Mouse (Mus musculus) heart, postnatal 14 days (tissue): ENCODE results near the gene Fam133b. TPM values are rescaled to one million over a fixed set of nuclear protein-coding genes. Genes with fewer than 3 reads are reported as not detected.
"Not testable (repeated sequence)": the region's sequence is repeated elsewhere in the genome, so short reads cannot be mapped to it uniquely, and the experiment has no call there.

Experiments
- DNase-seq, 2 experiments: peaks; one replicate each; pipeline ENCODE4 v3.0.0; 2021 to 2022
- intact Hi-C: fragments of 180-260 bp; cut with DNase I; formaldehyde crosslinking; loops from one replicate; pipeline ENCODE4 v1.15.1; 2025
- total RNA-seq, 2 experiments: library from RNA; stranded (reverse); gene quantifications; 2 replicates each; pipeline ENCODE4 v1.2.3; 2021

Fam133b gene
- total RNA-seq, 2 experiments from 2014 or later, result 16.0 to 19.4 TPM

DNA sequence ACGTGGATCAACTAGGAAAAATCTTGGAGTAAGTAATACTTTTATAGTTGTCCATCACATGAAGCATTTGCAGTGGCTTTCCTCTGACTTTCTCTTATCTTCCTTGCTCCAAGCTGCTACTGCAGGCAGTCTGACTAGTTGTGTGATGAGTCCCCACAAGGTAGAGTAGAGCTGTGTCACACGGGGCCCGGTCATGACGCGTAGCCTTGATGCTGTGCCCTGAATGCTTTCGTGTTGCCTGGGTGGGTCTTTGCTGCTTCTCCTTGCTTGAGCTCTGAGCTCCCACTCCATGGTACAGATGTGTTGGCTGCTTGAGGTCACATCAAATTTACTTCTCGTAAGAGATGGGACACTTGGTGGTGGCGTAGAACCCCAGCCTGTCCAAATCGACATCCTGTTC lies 28.2 kb upstream of the Fam133b start:
- no peak for DNase-seq
- intact Hi-C loops, result loop anchor here (5.0 kb wide), 1 partner anchor 288 kb away; no protein-coding TSS in a partner anchor

DNA sequence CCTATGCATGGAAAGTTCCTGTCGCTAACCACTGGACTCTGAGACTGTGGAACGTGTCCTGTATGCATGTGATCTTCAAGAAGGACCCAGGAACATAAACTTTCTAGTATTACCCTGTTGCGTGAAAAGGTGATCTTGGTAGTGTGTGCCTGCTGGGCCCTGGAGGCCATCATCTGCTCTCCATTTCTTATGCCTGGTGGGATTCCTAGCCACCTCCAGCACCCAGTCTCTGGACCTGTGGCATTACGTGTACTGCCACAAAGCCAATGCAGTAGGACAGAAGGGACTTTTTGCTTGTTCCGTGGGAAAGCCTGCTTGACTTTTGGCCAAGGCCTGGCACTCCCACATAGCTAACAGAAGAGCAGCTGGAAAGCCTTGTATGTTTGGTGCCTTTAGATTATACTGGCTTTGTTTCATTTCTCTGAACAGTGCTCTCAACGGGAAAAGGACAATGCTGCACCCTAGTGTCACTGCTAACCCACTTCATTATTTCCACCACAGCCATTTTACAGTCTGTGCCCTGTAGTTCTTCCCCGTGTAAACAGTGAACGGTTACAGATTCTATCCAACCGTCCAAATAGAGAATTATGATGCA lies 27.1 kb upstream of the Fam133b start:
- intact Hi-C loops, result loop anchor here (1.0 to 5.0 kb wide), 3 partner anchors 173 to 369 kb away; no protein-coding TSS in a partner anchor
- peak; percentile 53 to 64 for DNase-seq

DNA sequence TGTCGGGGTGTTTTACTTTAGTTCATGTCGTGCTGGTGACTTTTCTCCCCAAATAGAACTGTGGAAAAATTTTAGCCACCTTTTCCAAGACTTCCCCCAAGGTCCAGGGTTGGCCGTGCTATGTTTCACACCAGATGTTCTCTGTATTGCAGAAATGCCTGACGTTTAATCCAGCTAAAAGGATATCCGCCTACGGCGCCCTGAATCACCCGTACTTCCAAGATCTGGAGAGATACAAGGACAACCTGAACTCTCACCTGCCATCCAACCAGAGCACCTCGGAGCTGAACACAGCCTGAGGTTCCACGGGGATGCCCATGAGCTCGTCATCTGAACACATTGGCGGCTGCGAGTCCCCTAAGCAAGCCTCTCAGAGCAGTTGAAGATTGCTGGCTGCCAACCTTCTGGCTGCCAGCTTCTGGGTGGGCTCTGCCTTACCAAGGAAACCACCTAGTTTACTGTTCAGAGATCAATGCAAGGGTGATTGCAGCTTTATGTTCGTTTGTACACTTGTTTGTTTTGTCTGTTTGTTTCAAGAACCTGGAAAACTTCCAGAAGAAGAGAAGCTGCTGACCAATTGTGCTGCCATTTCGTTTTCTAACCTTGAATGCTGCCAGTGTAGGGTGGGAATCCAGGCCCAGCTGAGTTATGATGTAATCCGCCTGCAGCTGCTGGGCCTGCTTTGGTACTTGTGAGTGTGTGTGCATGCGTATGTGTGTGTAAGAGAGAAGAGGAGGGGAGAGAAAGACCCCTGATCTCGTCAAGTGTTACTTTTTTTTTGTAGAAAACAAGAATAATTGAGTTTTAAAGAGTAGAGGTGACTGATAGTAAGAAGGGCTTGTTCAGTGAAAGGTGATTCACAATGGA lies 22.9 kb upstream of the Fam133b start:
- DNase-seq, result no peak
- intact Hi-C loops, result no loop called here

DNA sequence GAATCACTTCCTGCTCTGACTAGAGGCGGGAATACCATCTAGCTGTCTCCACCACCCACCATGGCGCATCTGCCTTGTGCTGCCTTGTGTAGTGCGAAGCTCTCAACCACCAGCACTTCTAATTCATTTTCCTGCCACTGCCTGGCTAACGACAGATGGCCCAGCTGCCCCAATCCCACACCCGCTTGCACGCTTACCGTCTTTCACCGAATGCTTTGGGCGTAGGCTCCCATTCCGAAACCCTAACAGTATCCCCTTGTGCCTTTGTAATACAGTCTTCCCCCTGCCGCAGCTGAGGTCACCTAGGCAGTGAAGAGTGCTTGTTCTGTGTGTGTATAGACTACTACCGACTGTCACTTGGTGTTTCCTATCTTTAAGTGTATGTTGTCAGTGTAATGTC lies 21.9 kb upstream of the Fam133b start:
- intact Hi-C loops, result no loop called here
- no peak for DNase-seq

DNA sequence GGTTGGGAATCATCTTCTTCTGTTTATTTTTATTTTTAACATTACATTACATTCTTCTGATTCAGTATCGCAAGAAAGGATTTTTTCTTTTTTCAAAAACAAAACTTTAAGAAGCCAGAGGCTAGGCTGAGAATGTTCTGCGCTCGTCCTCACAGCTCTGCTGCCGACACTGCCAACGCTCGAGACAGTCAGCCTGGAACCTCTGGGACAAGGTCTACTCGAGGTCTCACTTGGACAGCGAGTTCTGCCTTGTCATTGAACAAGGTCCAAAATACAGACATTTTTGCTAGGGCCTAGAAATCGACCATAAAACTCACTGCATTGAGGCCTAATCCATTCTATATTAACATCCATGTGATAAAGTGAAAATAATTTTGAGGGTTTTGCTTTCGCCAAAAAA lies 20.8 kb upstream of the Fam133b start:
- DNase-seq, result no peak
- intact Hi-C loops, result no loop called here

DNA sequence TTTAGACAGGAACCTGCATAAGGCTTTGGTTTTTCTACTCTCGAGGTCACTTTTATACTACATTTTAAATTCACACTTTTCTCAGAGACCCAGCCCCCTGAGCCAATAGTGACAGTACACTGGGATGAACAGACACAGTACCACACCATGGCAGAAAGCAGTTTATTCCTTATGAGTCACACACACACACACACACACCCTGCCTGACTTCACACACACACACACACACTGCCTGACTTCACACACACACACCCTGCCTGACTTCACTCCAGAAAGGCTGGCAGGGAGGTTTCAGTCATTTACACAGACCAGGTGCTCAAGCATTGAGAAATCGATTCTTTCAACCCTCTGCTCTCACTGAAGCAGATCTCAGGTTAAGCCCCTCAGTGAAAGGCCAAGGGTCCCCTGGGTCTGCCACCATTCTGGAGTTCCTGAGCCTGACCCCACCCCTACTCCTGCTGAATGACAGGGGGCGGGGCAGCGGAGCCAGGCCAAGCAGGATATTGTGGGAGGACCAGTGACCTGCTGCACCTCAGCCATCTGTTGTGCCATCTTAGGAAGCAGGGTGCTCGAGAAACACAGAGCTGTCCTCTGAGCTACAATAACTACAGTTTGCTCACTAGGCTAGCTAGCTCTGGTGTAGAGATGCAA lies 16.5 kb upstream of the Fam133b start:
- no peak for DNase-seq
- intact Hi-C loops, result no loop called here

DNA sequence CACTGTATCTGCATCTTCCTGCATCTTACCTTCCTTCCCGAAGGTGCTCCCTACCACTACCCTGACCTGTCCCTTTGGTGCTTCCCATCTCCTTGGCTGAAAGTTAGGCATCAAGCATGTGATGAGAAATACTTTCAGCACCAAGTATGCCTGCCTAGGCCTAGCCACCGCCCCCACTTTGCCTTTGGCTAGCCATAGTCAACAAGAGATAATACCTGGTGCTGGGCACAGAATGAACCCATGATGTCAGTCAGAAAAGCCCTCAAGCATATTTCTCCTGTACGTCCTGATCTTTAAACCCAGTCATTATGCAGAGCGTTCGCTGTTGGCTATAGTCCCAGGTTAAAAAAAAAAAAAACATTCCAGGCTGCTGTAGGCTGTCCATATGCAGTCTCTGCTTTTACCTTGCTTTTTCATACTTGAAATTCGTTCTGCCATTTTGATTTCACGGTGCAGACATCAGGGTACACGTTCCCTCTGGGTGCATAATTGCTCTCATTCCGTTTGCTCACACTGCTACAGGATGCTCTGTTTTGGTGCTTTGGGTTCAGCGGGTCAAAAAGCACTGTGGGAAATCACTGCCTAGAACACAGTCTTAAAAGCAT lies 13.9 kb upstream of the Fam133b start:
- intact Hi-C loops, result no loop called here
- DNase-seq, result no peak

DNA sequence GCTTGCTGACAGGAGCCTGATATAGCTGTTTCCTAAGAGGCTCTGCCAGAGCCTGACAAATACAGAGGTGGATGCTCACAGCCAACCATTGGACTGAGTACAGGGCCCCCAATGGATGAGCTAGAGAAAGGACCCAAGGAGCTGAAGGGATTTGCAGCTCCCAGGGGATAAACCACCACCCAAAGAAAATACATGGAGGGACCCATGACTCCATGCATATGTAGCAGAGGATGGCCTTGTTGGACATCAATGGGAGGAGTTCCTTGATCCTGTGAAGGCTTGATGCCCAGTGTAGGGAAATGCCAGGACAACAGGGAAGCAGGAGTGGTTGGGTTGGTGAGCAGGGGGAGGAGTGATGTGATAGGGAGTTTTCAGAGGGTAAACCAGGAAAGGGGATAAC lies 11.6 kb upstream of the Fam133b start:
- DNase-seq, intact Hi-C loops: not testable (repeated sequence)

DNA sequence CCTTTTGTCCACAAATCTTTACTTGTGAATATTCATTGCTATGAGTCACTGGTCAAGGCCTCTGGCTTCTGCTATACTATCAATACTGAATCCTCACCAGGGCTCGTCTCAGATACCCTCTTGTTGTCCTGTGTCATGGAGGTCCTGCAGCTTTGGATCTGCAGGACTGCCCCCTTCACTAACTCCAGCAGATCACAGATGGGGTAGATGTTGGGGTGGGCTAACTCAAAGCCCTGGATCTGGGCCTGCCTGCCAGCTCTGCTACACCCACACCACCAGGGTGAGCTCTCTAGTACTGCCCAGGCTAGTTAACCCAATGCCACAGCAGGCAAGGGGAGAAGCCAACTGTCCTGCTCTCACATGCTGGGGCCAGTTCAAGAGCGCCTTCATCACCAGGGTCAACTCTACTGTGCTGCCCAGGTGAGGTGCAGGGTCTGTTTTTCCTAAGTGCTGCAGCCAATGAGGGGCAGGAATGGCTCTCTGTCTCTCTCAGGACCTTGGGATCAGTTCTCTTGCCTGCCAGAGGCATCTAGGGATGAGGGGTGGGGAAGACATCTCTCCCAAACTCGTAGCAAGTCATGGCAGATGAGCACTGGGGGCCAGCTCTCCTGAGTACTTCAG lies 6.9 kb upstream of the Fam133b start:
- DNase-seq, result no peak
- intact Hi-C loops, result no loop called here

DNA sequence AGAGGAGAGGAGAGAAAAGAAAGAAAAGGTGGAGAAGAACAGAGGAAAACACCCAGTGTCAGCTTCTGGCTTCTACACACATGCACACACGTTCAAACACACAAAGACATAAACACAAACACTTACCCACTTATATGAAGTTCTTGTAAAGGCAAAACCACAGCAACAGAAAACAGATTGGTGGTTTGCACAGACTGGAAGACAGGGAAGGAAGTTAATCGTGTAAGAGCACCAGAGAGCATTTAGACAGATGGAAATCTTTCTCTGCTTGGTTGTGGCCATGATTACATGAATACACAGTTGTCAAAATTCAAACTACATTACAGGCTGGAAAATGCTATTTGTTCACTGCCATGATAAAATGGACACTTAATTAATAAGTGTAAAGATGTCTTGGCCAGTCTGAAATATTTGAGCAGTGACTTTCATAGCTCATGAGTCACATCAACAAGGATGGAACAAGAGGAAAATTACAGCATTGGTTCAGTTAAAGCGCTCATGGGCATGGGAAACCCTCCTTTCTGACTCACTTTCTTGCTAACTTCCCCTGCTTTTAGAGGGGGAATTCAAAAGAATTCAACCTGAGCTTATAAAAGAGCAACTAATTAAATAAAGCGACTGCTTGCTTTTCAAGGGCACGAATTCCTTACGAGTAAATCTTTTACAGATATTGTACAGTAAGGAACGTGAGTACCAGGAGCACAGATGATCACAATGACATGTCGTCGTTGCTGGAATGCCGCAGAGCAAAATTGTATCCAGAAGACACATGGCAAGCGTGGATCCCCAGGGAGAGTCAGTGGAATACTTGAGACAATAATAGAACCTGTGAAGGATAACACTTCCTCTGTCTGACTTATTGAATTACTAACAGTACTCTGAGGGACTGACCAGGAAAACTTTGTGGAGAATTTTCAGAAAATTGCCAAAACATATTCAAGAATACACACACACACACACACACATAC lies 4.8 kb upstream of the Fam133b start:
- DNase-seq, result no peak
- intact Hi-C loops, result no loop called here

DNA sequence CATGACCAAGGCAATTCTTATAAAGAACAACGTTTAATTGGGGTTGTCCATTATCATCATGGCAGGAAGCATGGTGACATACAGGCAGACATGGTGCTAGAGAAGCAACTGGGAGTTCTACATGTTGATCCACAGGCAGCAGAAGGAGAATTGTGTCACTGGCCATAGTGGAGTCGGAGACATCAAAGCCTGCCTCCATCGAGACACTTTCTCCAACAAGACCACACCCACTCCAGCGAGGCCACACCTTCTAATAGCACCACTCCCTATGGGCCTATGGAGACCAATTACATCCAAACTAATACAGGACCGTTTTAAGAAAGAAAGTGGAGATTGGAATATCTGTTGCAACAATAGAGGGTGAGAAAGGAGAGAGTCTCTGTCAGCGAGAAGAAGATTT lies 1.8 kb upstream of the Fam133b start:
- no peak for DNase-seq

DNA sequence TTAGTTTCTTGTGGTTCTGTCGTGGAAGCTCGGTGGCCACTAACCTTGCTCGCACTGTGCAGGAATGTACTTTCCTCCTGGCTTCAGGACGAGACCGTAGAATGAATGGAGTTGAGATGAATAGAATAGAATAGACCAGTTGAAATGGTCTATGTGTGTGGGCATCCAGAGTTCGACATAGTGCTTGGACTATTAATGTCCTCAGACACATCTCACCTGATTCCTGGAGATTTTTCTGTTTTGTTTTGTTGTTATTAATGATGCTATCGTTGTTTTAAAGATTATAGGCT lies 792 bp downstream of the Fam133b start:
- intact Hi-C loops, result no loop called here
- no peak for DNase-seq

More for the DNA sequence above, 1.8 kb upstream of the Fam133b start:
- intact Hi-C loops, result no loop called here

DNA sequence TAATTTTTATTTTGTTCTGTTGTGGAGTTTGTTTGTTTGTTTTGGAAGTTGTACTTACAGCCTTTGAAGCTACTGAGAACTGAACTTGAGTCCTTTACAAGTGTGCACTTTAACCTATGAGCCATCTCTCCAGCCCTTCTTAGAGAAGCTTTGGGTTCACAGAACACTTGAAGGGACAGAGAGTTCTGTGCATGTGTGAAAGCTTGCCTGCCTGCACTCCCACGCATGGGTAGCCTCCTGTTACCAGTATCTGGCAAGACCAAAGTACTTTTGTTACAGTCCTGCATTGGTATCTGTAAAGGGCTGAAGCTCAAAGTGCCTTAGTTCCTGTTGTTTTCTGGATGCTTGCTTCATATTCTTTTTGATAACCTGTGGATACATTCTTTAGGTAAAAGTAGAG lies 2.6 kb downstream of the Fam133b start:
- intact Hi-C loops, result no loop called here
- no peak for DNase-seq

DNA sequence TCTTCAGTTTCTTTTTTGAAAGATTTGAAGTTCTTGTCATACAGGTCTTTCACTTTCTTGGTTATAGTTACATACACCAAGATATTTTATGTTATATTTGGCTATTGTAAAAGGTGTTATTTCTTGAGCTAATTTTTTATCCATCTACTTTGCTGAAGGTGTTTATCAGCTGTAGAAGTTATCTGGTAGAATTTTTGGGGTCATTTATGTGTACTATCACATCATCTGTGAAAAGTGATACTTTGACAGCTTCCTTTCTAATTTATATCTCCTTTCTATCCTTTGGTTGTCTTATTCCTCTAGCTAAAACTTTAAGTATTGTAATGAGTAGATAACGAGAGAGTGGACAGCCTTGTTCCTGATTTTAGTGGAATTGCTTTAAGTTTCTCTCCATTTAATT lies 7.8 kb downstream of the Fam133b start:
- DNase-seq, result no peak
- intact Hi-C loops, result no loop called here

DNA sequence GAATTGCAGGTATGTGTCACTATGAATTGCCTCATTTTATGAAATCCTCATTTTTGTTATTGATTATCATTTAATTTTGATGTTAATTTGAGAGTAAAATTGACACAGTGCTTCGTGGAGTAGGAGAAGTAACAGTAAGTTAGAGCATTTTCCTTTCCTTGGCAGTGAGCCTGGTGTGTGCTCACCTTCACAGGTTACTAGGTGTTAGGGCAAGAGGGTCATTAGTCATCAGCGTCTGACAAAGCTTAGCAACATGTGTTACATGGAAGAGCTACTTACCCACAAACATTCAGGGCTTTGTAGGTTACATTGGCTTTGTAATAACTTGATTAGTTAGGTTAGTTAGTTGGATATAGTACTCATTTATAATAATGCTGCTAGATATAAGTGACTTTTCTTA lies 10.6 kb downstream of the Fam133b start:
- intact Hi-C loops, result no loop called here
- no peak for DNase-seq

DNA sequence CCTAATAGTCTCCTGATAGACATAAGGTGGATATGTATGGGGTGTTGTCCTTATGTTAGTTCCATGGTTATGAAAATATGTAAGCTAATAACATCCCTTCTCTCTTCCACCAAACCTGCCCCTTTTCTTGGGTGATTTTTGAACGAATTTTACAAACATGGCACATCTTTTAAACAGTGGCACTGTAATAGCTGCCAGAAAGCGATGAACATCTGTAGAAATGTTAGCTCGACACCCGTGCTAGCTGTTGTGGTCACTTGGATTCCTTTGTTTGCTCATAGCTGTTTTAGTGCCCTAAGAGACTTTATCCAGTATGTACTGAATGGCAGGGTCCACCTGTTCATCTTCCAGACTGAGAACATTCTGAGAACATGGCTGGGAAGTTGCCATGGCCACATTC lies 27.6 kb downstream of the Fam133b start, which contains the start of gene 1700109H08Rik:
Gene 1700109H08Rik (plus strand): TSS at position 301 of the 400 bp plus-strand sequence.
- intact Hi-C loops, result no loop called here
- DNase-seq, result no peak

DNA sequence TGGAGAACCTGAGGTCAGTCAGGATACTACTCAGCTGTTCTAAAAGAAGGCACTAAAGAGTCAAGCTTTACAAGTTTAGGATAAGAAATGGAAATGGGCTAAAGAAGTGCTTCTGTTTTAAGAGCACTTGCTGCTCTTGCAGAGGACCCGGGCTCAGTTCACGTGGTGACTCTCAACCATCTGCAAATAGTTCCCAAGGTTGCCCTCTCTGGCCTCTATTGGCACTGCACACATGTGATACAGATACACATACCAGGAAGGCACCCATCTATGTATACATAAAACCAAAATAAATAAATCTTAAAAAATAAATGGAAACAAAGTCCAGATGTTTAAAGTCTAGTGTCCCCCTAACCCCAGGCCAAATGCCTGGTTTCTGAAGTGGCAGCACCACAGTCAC lies 31.2 kb downstream of the Fam133b start:
- intact Hi-C loops, result no loop called here

DNA sequence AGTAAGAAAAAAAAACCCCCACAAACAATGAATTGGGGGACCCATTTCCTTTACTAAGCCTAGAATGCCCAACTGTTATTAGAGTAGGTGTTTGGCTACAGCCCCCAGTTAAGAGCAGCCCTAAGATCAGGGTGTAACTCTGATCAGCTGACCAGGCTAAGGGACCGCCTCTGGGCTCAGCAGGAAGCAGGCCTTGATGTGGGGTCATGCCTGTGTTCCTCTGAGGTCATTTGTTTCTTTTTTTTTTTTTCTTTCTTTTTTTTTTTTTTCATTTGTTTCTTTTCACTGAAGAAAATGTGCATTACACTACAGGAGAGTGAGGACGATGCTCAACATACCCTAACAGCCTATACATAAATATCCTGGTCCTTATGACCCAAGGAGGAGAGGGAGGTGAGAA lies 34.3 kb downstream of the Fam133b start:
- intact Hi-C loops, result no loop called here

More for the DNA sequence above, 31.2 kb downstream of the Fam133b start:
- no peak for DNase-seq

DNA sequence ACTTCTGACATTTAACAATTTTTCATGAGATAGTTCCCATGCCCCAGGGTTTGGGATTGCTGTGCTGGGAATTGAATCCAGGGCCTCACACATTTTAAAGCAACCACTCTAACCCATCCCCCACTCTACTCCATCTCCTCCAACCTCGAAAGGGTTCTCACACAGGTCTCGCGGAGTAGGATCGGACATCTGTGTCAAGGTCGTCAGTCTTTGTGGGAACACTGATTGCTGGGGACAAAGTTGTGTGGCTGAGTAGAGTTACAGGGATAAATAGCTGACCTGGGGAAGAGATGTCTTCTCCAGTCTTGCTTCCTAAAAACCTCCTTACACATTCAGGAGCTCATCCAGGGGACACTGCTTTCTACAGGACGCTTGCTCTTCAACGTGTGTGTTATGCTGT lies 35.4 kb downstream of the Fam133b start:
- intact Hi-C loops, result no loop called here
- no peak for DNase-seq

More for the DNA sequence above, 34.3 kb downstream of the Fam133b start:
- DNase-seq, result no peak
